Mouse (Mus musculus) lung, adult 2 months (tissue): ENCODE data around the gene Ccr10.

ENCODE experiments used
- CTCF ChIP-seq: fragments of 200-500 bp; IDR thresholded peaks from 2 replicates; pipeline ENCODE4 v1.5.1; 2011; ENCODE audit warnings: mild to moderate bottlenecking, low read length, control low read depth; ENCODE audit not compliant: insufficient read depth
- POLR2A ChIP-seq: fragments of 200-500 bp; IDR thresholded peaks from 2 replicates; pipeline ENCODE4 v1.6.1; 2011; ENCODE audit warnings: low read depth, mild to moderate bottlenecking, control low read depth, low read length, borderline replicate concordance; ENCODE audit errors: extremely low read depth

- TF ChIP-seq CTCF: no peak
- no peak for TF ChIP-seq POLR2A
These were observed 19.4 kb downstream of the Ccr10 start, which contains the start of gene Tubg2 for GRCm38 (mm10) chr11:101155728-101156371.
